Mouse (Mus musculus) forebrain, embryonic 15.5 days (tissue): ENCODE measurements at regions not wholly inside any gene's neighbourhood (a gene's known extent, or its start where the extent isn't known, plus 50 kb on each side); places are given as distances from the start of the nearest gene placed in this dataset.

Experiments used
- ATAC-seq: fragments of 200-750 bp; cut with Nextera tagmentation; replicated peaks from 2 replicates; pipeline ENCODE4 v1.8.0; 2017; ENCODE audit warnings: mild to moderate bottlenecking, moderate TSS enrichment, moderate library complexity
- H3K27ac ChIP-seq: fragments of 300-500 bp; sonication (generic); replicated peaks from 2 replicates; pipeline ENCODE4 v1.5.1; 2015; ENCODE audit warnings: mild to moderate bottlenecking, inconsistent platforms
- H3K27me3 ChIP-seq: fragments of 300-500 bp; sonication (generic); 2 replicates; pipeline ENCODE4 v1.6.1; 2015; ENCODE audit warnings: inconsistent platforms
- H3K36me3 ChIP-seq: fragments of 300-500 bp; sonication (generic); 2 replicates; pipeline ENCODE4 v1.6.1; 2015; ENCODE audit warnings: mild to moderate bottlenecking, inconsistent platforms
- H3K4me1 ChIP-seq: fragments of 300-500 bp; sonication (generic); 2 replicates; pipeline ENCODE4 v1.6.1; 2015; ENCODE audit warnings: inconsistent platforms
- H3K4me2 ChIP-seq: fragments of 300-500 bp; sonication (generic); replicated peaks from 2 replicates; pipeline ENCODE4 v1.6.1; 2015; ENCODE audit warnings: mild to moderate bottlenecking, inconsistent platforms
- H3K4me3 ChIP-seq: fragments of 300-500 bp; sonication (generic); 2 replicates; pipeline ENCODE4 v1.5.1; 2015; ENCODE audit warnings: mild to moderate bottlenecking, inconsistent platforms
- H3K9ac ChIP-seq: fragments of 300-500 bp; sonication (generic); replicated peaks from 2 replicates; pipeline ENCODE4 v1.6.1; 2015; ENCODE audit warnings: mild to moderate bottlenecking, inconsistent platforms
- H3K9me3 ChIP-seq: fragments of 300-500 bp; sonication (generic); 2 replicates; pipeline ENCODE4 v1.6.1; 2016; ENCODE audit warnings: inconsistent platforms
- WGBS: fragments of 180-500 bp; shearing (Covaris S2); methylation state at CpG from one replicate; pipeline ENCODE4 v1.1.7; 2015; ENCODE audit warnings: mixed read lengths; 5-methylcytosine and 5-hydroxymethylcytosine counted together

GRCm38 (mm10) chr19:14225061-14225696 is 311.8 kb downstream of the Olfr1505 start:
- H3K9ac ChIP-seq = no peak overlapping the region

GRCm38 (mm10) chr19:14225787-14226186 is 312.5 kb downstream of the Olfr1505 start:
- WGBS = 10% methylated on average over 4 of the region's 4 CpGs
- no peaks in the 10 kb centered on the region for H3K9me3 ChIP-seq
- H3K36me3 ChIP-seq = no peaks in the 10 kb centered on the region
- no peak overlapping the region for H3K9ac ChIP-seq
- no peak overlapping the region for H3K4me2 ChIP-seq
- peaks cover 17% of the 10 kb centered on the region for H3K27me3 ChIP-seq
- H3K4me1 ChIP-seq = peaks cover 17% of the 10 kb centered on the region
- H3K4me3 ChIP-seq = no peak overlapping the region
- peak overlapping the region; percentile 49; the same call in 1 of the 2 replicates for H3K27ac ChIP-seq
- ATAC-seq = peak; percentile 71

More at GRCm38 (mm10) chr19:14225061-14225696, 311.8 kb downstream of the Olfr1505 start:
- Histone ChIP-seq H3K27ac (peak overlapping the region; percentile 49; the same call in 1 of the 2 replicates), H3K4me3 (no peak overlapping the region), H3K4me2 (no peak overlapping the region), H3K9me3 (no peaks in the 10 kb centered on the region), H3K36me3 (no peaks in the 10 kb centered on the region), H3K27me3 (peaks cover 17% of the 10 kb centered on the region), H3K4me1 (peaks cover 17% of the 10 kb centered on the region)
- WGBS = 29% methylated on average over 6 of the region's 6 CpGs
- peak; percentile 87 for ATAC-seq

- Histone ChIP-seq H3K27ac (no peak overlapping the region), H3K27me3 (peaks cover 17% of the 10 kb centered on the region), H3K4me1 (peaks cover 17% of the 10 kb centered on the region), H3K9me3 (no peaks in the 10 kb centered on the region), H3K4me2 (no peak overlapping the region), H3K4me3 (no peak overlapping the region), H3K9ac (no peak overlapping the region), H3K36me3 (no peaks in the 10 kb centered on the region)
- no peak for ATAC-seq
Measured at GRCm38 (mm10) chr19:14226521-14226920, 313.2 kb downstream of the Olfr1505 start.

- no peaks in the 10 kb centered on the region for H3K9me3 ChIP-seq
- H3K4me3 ChIP-seq = no peak overlapping the region
- H3K4me2 ChIP-seq = no peak overlapping the region
- 13% methylated on average over 5 of the region's 5 CpGs for WGBS
- no peak for ATAC-seq
- H3K27me3 ChIP-seq = peaks cover 43% of the 10 kb centered on the region
- no peak overlapping the region for H3K27ac ChIP-seq
- H3K36me3 ChIP-seq = no peaks in the 10 kb centered on the region
- H3K4me1 ChIP-seq = peaks cover 43% of the 10 kb centered on the region
- no peak overlapping the region for H3K9ac ChIP-seq
Measured at GRCm38 (mm10) chr19:14243565-14243964, 330.2 kb downstream of the Olfr1505 start.

GRCm38 (mm10) chr19:14246973-14247614 is 333.8 kb downstream of the Olfr1505 start:
- peaks cover 18% of the 10 kb centered on the region for H3K4me1 ChIP-seq
- no peaks in the 10 kb centered on the region for H3K36me3 ChIP-seq
- H3K4me3 ChIP-seq = no peak overlapping the region
- WGBS = 22% methylated on average over 6 of the region's 6 CpGs
- no peak overlapping the region for H3K9ac ChIP-seq
- no peak overlapping the region for H3K4me2 ChIP-seq
- no peaks in the 10 kb centered on the region for H3K9me3 ChIP-seq
- H3K27me3 ChIP-seq = peaks cover 33% of the 10 kb centered on the region
- H3K27ac ChIP-seq = peak overlapping the region; percentile 53
- ATAC-seq = peak; percentile 73

- H3K36me3 ChIP-seq = no peaks in the 10 kb centered on the region
- no peak overlapping the region for H3K4me2 ChIP-seq
- ATAC-seq = no peak; the same call in 1 of the 2 replicates
- peak overlapping the region; percentile 53; the same call in 1 of the 2 replicates for H3K27ac ChIP-seq
- no peak overlapping the region for H3K9ac ChIP-seq
- H3K9me3 ChIP-seq = no peaks in the 10 kb centered on the region
- no peak overlapping the region for H3K4me3 ChIP-seq
- 4% methylated on average over 1 of the region's 1 CpGs for WGBS
- H3K4me1 ChIP-seq = peaks cover 17% of the 10 kb centered on the region
- H3K27me3 ChIP-seq = peaks cover 24% of the 10 kb centered on the region
Measured at GRCm38 (mm10) chr19:14247979-14248378, 334.6 kb downstream of the Olfr1505 start.

- 0 out of 2 replicates have a peak overlapping the region, but pooled peaks have one; percentile 3 for H3K27ac ChIP-seq
- H3K4me2 ChIP-seq = no peak overlapping the region; the same call in 1 of the 2 replicates
- no peak overlapping the region for H3K4me3 ChIP-seq
Measured at GRCm38 (mm10) chr19:14258621-14259051, 339.2 kb downstream of the Tle4 start.

GRCm38 (mm10) chr19:14259223-14259622 is 338.6 kb downstream of the Tle4 start:
- WGBS = 8% methylated on average over 2 of the region's 2 CpGs
- Histone ChIP-seq H3K4me2 (no peak overlapping the region), H3K4me3 (no peak overlapping the region), H3K4me1 (peaks cover 13% of the 10 kb centered on the region), H3K36me3 (no peaks in the 10 kb centered on the region), H3K27me3 (0 out of 2 replicates have a peak, but pooled peaks cover 3% of the 10 kb centered on the region), H3K9ac (no peak overlapping the region), H3K27ac (no peak overlapping the region), H3K9me3 (no peaks in the 10 kb centered on the region)
- no peak for ATAC-seq

More at GRCm38 (mm10) chr19:14258621-14259051, 339.2 kb downstream of the Tle4 start:
- ATAC-seq = peak; percentile 76
- H3K9ac ChIP-seq = no peak overlapping the region
- H3K36me3 ChIP-seq = no peaks in the 10 kb centered on the region
- 9% methylated on average over 5 of the region's 5 CpGs for WGBS
- H3K9me3 ChIP-seq = no peaks in the 10 kb centered on the region
- H3K27me3 ChIP-seq = 0 out of 2 replicates have a peak, but pooled peaks cover 3% of the 10 kb centered on the region
- peaks cover 13% of the 10 kb centered on the region for H3K4me1 ChIP-seq

- no peak; the same call in 1 of the 2 replicates for ATAC-seq
- WGBS = 31% methylated on average over 1 of the region's 1 CpGs
Measured at GRCm38 (mm10) chr19:14289331-14289737, 308.5 kb downstream of the Tle4 start.

GRCm38 (mm10) chr19:14290911-14291310 is 306.9 kb downstream of the Tle4 start:
- peak; percentile 73 for ATAC-seq
- no peak overlapping the region for H3K27ac ChIP-seq
- H3K27me3 ChIP-seq = no peaks in the 10 kb centered on the region
- H3K9ac ChIP-seq = no peak overlapping the region
- no peak overlapping the region for H3K4me2 ChIP-seq
- H3K9me3 ChIP-seq = no peaks in the 10 kb centered on the region
- H3K36me3 ChIP-seq = no peaks in the 10 kb centered on the region
- WGBS = 69% methylated on average over 6 of the region's 6 CpGs
- 0 out of 2 replicates have a peak, but pooled peaks cover 11% of the 10 kb centered on the region for H3K4me1 ChIP-seq
- H3K4me3 ChIP-seq = no peak overlapping the region

More at GRCm38 (mm10) chr19:14289331-14289737, 308.5 kb downstream of the Tle4 start:
- Histone ChIP-seq H3K9ac (no peak overlapping the region), H3K9me3 (no peaks in the 10 kb centered on the region), H3K36me3 (no peaks in the 10 kb centered on the region), H3K4me3 (no peak overlapping the region), H3K4me2 (no peak overlapping the region), H3K4me1 (0 out of 2 replicates have a peak, but pooled peaks cover 11% of the 10 kb centered on the region), H3K27me3 (no peaks in the 10 kb centered on the region), H3K27ac (no peak overlapping the region)

GRCm38 (mm10) chr19:14293172-14293571 is 304.7 kb downstream of the Tle4 start:
- no peaks in the 10 kb centered on the region for H3K36me3 ChIP-seq
- no peak overlapping the region for H3K27ac ChIP-seq
- 32% methylated on average over 3 of the region's 3 CpGs for WGBS
- no peaks in the 10 kb centered on the region for H3K9me3 ChIP-seq
- H3K9ac ChIP-seq = no peak overlapping the region
- H3K4me2 ChIP-seq = no peak overlapping the region
- no peaks in the 10 kb centered on the region for H3K27me3 ChIP-seq
- no peak overlapping the region for H3K4me3 ChIP-seq
- peak; percentile 72 for ATAC-seq
- 0 out of 2 replicates have a peak, but pooled peaks cover 11% of the 10 kb centered on the region for H3K4me1 ChIP-seq

GRCm38 (mm10) chr19:14301176-14301943 is 296.5 kb downstream of the Tle4 start:
- no peak overlapping the region for H3K9ac ChIP-seq
- no peaks in the 10 kb centered on the region for H3K36me3 ChIP-seq
- H3K27ac ChIP-seq = peak overlapping the region; percentile 51
- H3K4me3 ChIP-seq = no peak overlapping the region
- ATAC-seq = peak; percentile 95
- H3K4me1 ChIP-seq = peaks cover 18% of the 10 kb centered on the region
- H3K9me3 ChIP-seq = no peaks in the 10 kb centered on the region
- H3K4me2 ChIP-seq = no peak overlapping the region
- WGBS = 20% methylated on average over 6 of the region's 6 CpGs
- H3K27me3 ChIP-seq = no peaks in the 10 kb centered on the region
